ENCODE assay signal across 13 mouse cellular contexts in the genomic region with DNA sequence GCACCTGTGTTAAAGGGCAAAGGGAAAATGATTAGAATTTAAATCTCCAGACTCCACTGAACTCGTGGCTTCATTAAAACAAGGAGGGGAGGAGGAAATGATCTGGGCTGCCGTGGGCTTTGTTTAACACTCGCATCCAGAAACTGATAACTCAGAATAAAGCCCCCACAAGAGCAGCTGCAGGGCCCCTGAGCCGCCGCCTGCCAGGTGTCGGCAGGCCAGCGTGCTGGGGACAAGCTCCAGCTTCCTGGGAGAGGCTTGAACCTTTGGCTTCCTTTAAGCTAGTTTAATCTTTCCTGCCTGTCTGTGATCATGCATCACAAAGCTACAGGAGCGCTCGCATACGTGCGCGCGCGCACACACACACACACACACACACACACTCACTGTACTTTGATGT.
DNase-seq lines count a peak whose midpoint lies in the region; ATAC-seq and TF ChIP-seq lines count a peak whose summit lies in the region.
"Had no signal": no experiment of that assay in that cellular context is flagged by ENCODE, and none has a peak within 500 bp of the region (broad histone marks: within the 10 kb centered on the region; RNA-seq: fewer than 3 reads in every experiment).

No protein-coding gene starts in this region.

- no peak overlapping the region for H3K4me2 ChIP-seq in embryonic facial prominence, embryonic 14.5 days (ENCODE audit: low read depth, low read length)
- H3K4me2 ChIP-seq in hindbrain, embryonic 16.5 days (ENCODE audit: low read length) = 0 out of 2 replicates have a peak overlapping the region, but pooled peaks have one; percentile 3
- H3K4me2 ChIP-seq: embryonic facial prominence, embryonic 13.5 days had no signal

- H3K4me1 ChIP-seq in embryonic facial prominence, embryonic 14.5 days (ENCODE audit: control insufficient read depth, insufficient read depth, low read length) = peaks cover 40% of the 10 kb centered on the region
- peaks cover 55% of the 10 kb centered on the region for H3K4me1 ChIP-seq in hindbrain, embryonic 16.5 days (ENCODE audit: control insufficient read depth, insufficient read depth, low read depth, low read length)
- H3K4me1 ChIP-seq in lung, adult 2 months (ENCODE audit: control insufficient read depth, insufficient read depth, low read length) = peaks cover 2% of the 10 kb centered on the region; the same call in 1 of the 2 replicates

- no peak for TF ChIP-seq CTCF in lung, adult 2 months (IDR thresholded peaks at IDR 0.05; ENCODE audit: insufficient read depth, low read length)

- no peaks in the 10 kb centered on the region for H3K27me3 ChIP-seq in embryonic facial prominence, embryonic 14.5 days (replicated peaks; ENCODE audit: control insufficient read depth, insufficient read depth, low read length)
- H3K27me3 ChIP-seq in hindbrain, embryonic 16.5 days (replicated peaks; ENCODE audit: control insufficient read depth, insufficient read depth, low read length) = no peaks in the 10 kb centered on the region
- H3K27me3 ChIP-seq: embryonic facial prominence, embryonic 13.5 days had no signal

- H3K9ac ChIP-seq in embryonic facial prominence, embryonic 14.5 days (ENCODE audit: low read depth, low read length) = no peak overlapping the region
- 0 out of 2 replicates have a peak overlapping the region, but pooled peaks have one; percentile 1 for H3K9ac ChIP-seq in hindbrain, embryonic 16.5 days (ENCODE audit: low read depth, low read length)
- H3K9ac ChIP-seq: embryonic facial prominence, embryonic 13.5 days had no signal

- TF ChIP-seq POLR2A in lung, adult 2 months (IDR thresholded peaks at IDR 0.05; ENCODE audit: borderline replicate concordance, extremely low read depth, low read depth, low read length) = no peak

- no peaks in the 10 kb centered on the region for H3K36me3 ChIP-seq in embryonic facial prominence, embryonic 14.5 days (ENCODE audit: control insufficient read depth, insufficient read depth, low read length)
- H3K36me3 ChIP-seq in hindbrain, embryonic 16.5 days (ENCODE audit: control insufficient read depth, insufficient read depth, low read length) = no peaks in the 10 kb centered on the region
- H3K36me3 ChIP-seq: embryonic facial prominence, embryonic 13.5 days had no signal

- WGBS in embryonic facial prominence, embryonic 14.5 days = 57% methylated on average over 14 of the region's 14 CpGs
- 44% methylated on average over 14 of the region's 14 CpGs for WGBS in hindbrain, embryonic 16.5 days
- WGBS in lung, adult 2 months = 57% methylated on average over 14 of the region's 14 CpGs

- peak; percentile 11 for DNase-seq in T-cell, adult 2 months (ENCODE audit: low spot score)
- peak; percentile 61 for DNase-seq in embryonic facial prominence, embryonic 14.5 days (ENCODE audit: low spot score)
- DNase-seq in naive thymus-derived CD4-positive, alpha-beta T cell, adult 2 months (ENCODE audit: low read depth) = peak; percentile 41
- DNase-seq in lung, adult 2 months = no peak
- no peak for DNase-seq in spleen, postnatal 14 days (ENCODE audit: low spot score in 2 of 2)
- no peak for DNase-seq in spleen, postnatal 36 days (ENCODE audit: low spot score in 2 of 2)
- DNase-seq: adrenal gland, adult 2 months; gastrocnemius, postnatal 10 days; kidney, postnatal 4 days; right cerebral cortex, adult 18-20 months had no signal

- no peak for ATAC-seq in embryonic facial prominence, embryonic 14.5 days (ENCODE audit: low read depth)
- no peak for ATAC-seq in hindbrain, embryonic 16.5 days

- H3K27ac ChIP-seq in embryonic facial prominence, embryonic 14.5 days (replicated peaks; ENCODE audit: low read depth, low read length) = no peak overlapping the region; the same call in 1 of the 2 replicates
- peak overlapping the region; percentile 71 for H3K27ac ChIP-seq in hindbrain, embryonic 16.5 days (ENCODE audit: low read depth, low read length)
- H3K27ac ChIP-seq: embryonic facial prominence, embryonic 13.5 days; stomach, postnatal 0 days had no signal

- no peaks in the 10 kb centered on the region for H3K9me3 ChIP-seq in embryonic facial prominence, embryonic 14.5 days (ENCODE audit: control insufficient read depth, low read length)
- H3K9me3 ChIP-seq in hindbrain, embryonic 16.5 days (ENCODE audit: control insufficient read depth, low read length) = no peaks in the 10 kb centered on the region
- H3K9me3 ChIP-seq: embryonic facial prominence, embryonic 13.5 days had no signal

- no peak overlapping the region for H3K4me3 ChIP-seq in embryonic facial prominence, embryonic 14.5 days (ENCODE audit: low read depth, low read length)
- no peak overlapping the region for H3K4me3 ChIP-seq in hindbrain, embryonic 16.5 days (ENCODE audit: low read length)
- no peak overlapping the region for H3K4me3 ChIP-seq in lung, adult 2 months (replicated peaks; ENCODE audit: extremely low read depth, low read depth, low read length)
- H3K4me3 ChIP-seq: embryonic facial prominence, embryonic 13.5 days had no signal

Comparison
In these comparisons a context has a peak if more than half of its experiments do, and no peak if none do; other contexts are left out.
1. DNase-seq: peak in T-cell, adult 2 months (single experiment), embryonic facial prominence, embryonic 14.5 days (single experiment) and naive thymus-derived CD4-positive, alpha-beta T cell, adult 2 months (single experiment); none in lung, adult 2 months (single experiment), spleen, postnatal 14 days (0 of 2) and spleen, postnatal 36 days (0 of 2).